Mouse (Mus musculus) heart, adult 2 months (tissue): ENCODE measurements around the gene Apoe. TPM values are rescaled to one million over a fixed set of nuclear protein-coding genes. Genes with fewer than 3 reads are reported as not detected.

Experiments
- DNase-seq, 2 experiments: peaks; one replicate each; pipeline ENCODE4 v3.0.0; 2021
- H3K27ac ChIP-seq: fragments of 200-600 bp; 2 replicates; pipeline ENCODE4 v1.8.1; 2022
- H3K27me3 ChIP-seq: fragments of 200-500 bp; 2 replicates; pipeline ENCODE4 v1.6.1; 2012; ENCODE audit warnings: mild to moderate bottlenecking, low read length, inconsistent platforms, mixed read lengths; ENCODE audit not compliant: control insufficient read depth, insufficient read depth
- H3K36me3 ChIP-seq: fragments of 200-500 bp; 2 replicates; pipeline ENCODE4 v1.6.1; 2012; ENCODE audit warnings: low read length, inconsistent platforms; ENCODE audit not compliant: control insufficient read depth, insufficient read depth
- H3K4me1 ChIP-seq: fragments of 200-500 bp; 2 replicates; pipeline ENCODE4 v1.6.1; 2011; ENCODE audit warnings: low read length; ENCODE audit not compliant: control insufficient read depth, insufficient read depth
- H3K4me3 ChIP-seq: fragments of 200-600 bp; 2 replicates; pipeline ENCODE4 v1.8.1; 2022
- H3K79me2 ChIP-seq: fragments of 200-500 bp; replicated peaks from 2 replicates; pipeline ENCODE4 v1.6.1; 2012; ENCODE audit warnings: mild to moderate bottlenecking, inconsistent platforms, low read length, moderate library complexity, mixed read lengths; ENCODE audit not compliant: control insufficient read depth, insufficient read depth
- H3K9ac ChIP-seq: fragments of 200-500 bp; 2 replicates; pipeline ENCODE4 v1.6.1; 2012; ENCODE audit warnings: low read depth, mild to moderate bottlenecking, control low read depth, inconsistent platforms, low read length, mixed read lengths
- CTCF ChIP-seq: fragments of 200-600 bp; IDR thresholded peaks from 2 replicates; pipeline ENCODE4 v1.8.1; 2022; ENCODE audit warnings: antibody characterized with exemption, mild to moderate bottlenecking, moderate library complexity
- EP300 ChIP-seq: fragments of 200-500 bp; IDR thresholded peaks from 2 replicates; pipeline ENCODE4 v1.6.1; 2011; ENCODE audit warnings: low read depth, low read length, control low read depth; ENCODE audit not compliant: insufficient read depth
- POLR2A ChIP-seq: fragments of 200-500 bp; IDR thresholded peaks from 2 replicates; pipeline ENCODE4 v1.6.1; 2011; ENCODE audit warnings: mild to moderate bottlenecking, low read depth, low read length, control low read depth; ENCODE audit not compliant: insufficient read depth
- WGBS: fragments of 180-500 bp; shearing (Covaris S2); methylation state at CpG from one replicate; pipeline ENCODE4 v1.1.7; 2018; 5-methylcytosine and 5-hydroxymethylcytosine counted together
- intact Hi-C: fragments of 180-260 bp; cut with DNase I; formaldehyde crosslinking; loops from one replicate; pipeline ENCODE4 v1.15.1; 2025
- polyA plus RNA-seq: library from polyadenylated mRNA; depleted of rRNA; stranded (reverse); fragments of >200 nt; gene quantifications from 2 replicates; pipeline ENCODE4 v1.2.3, GENCODE M21; 2012
- total RNA-seq, 2 experiments: library from RNA; stranded (reverse); gene quantifications; 2 replicates each; pipeline ENCODE4 v1.2.3; 2021

Gene Apoe
- total and polyA plus RNA-seq, 3 experiments, result 278 to 519 (median 293) TPM

- Histone ChIP-seq H3K4me1 (peaks cover 20% of the 10 kb centered on the region), H3K4me3 (peak overlapping the region; percentile 43), H3K36me3 (no peaks in the 10 kb centered on the region; the same call in 1 of the 2 replicates), H3K27me3 (no peaks in the 10 kb centered on the region), H3K27ac (peak overlapping the region; percentile 68), H3K79me2 (no peaks in the 10 kb centered on the region), H3K9ac (peak overlapping the region; percentile 49)
- WGBS, result 9% methylated on average over 28 of the region's 28 CpGs
- TF ChIP-seq POLR2A, result 0 out of 2 replicates have a peak, but pooled peaks have one; percentile 8
- TF ChIP-seq EP300, result no peak
- peak; percentile 50 for TF ChIP-seq CTCF
- DNase-seq, result peak; percentile 30 to 39
- intact Hi-C loops, result no loop called here
These were observed 760 bp downstream of the Apoe start for GRCm38 (mm10) chr7:19697949-19698906.

- intact Hi-C loops, result no loop called here
- no peak for TF ChIP-seq CTCF
- no peak for TF ChIP-seq POLR2A
- no peak for TF ChIP-seq EP300
- H3K4me1 ChIP-seq, result peaks cover 16% of the 10 kb centered on the region
- no peak overlapping the region for H3K9ac ChIP-seq
- H3K79me2 ChIP-seq, result no peaks in the 10 kb centered on the region
- H3K27me3 ChIP-seq, result no peaks in the 10 kb centered on the region
- no peak for DNase-seq
- no peaks in the 10 kb centered on the region; the same call in 1 of the 2 replicates for H3K36me3 ChIP-seq
- H3K4me3 ChIP-seq, result no peak overlapping the region
- H3K27ac ChIP-seq, result no peak overlapping the region
- WGBS, result 90% methylated on average over 34 of the region's 34 CpGs
These were observed 2.6 kb downstream of the Apoe start for GRCm38 (mm10) chr7:19696336-19696873.

- intact Hi-C loops, result no loop called here
- no peaks in the 10 kb centered on the region for H3K36me3 ChIP-seq
- no peak overlapping the region for H3K4me3 ChIP-seq
- WGBS, result 82% methylated on average over 6 of the region's 6 CpGs
- TF ChIP-seq CTCF (no peak), POLR2A (no peak), EP300 (no peak)
- no peak for DNase-seq
- H3K27me3 ChIP-seq, result no peaks in the 10 kb centered on the region
- H3K27ac ChIP-seq, result no peak overlapping the region
- no peaks in the 10 kb centered on the region for H3K79me2 ChIP-seq
- no peak overlapping the region for H3K9ac ChIP-seq
- H3K4me1 ChIP-seq, result peaks cover 15% of the 10 kb centered on the region
These were observed 3.1 kb downstream of the Apoe start for GRCm38 (mm10) chr7:19695881-19696280.

- intact Hi-C loops, result no loop called here
- Histone ChIP-seq H3K9ac (no peak overlapping the region), H3K79me2 (no peaks in the 10 kb centered on the region), H3K27ac (peak overlapping the region; percentile 39), H3K4me3 (no peak overlapping the region), H3K36me3 (no peaks in the 10 kb centered on the region), H3K27me3 (no peaks in the 10 kb centered on the region), H3K4me1 (peaks cover 11% of the 10 kb centered on the region)
- 26% methylated on average over 8 of the region's 8 CpGs for WGBS
- no peak for DNase-seq
- no peak for TF ChIP-seq EP300
- TF ChIP-seq POLR2A, result 0 out of 2 replicates have a peak, but pooled peaks have one; percentile 14
These were observed 3.8 kb downstream of the Apoe start for GRCm38 (mm10) chr7:19695213-19695594.

GRCm38 (mm10) chr7:19694336-19695212 is 4.4 kb downstream of the Apoe start:
- Histone ChIP-seq H3K36me3 (no peaks in the 10 kb centered on the region), H3K4me3 (no peak overlapping the region), H3K9ac (no peak overlapping the region), H3K79me2 (no peaks in the 10 kb centered on the region), H3K27ac (peak overlapping the region; percentile 39), H3K27me3 (no peaks in the 10 kb centered on the region), H3K4me1 (peaks cover 8% of the 10 kb centered on the region)
- WGBS, result 67% methylated on average over 10 of the region's 10 CpGs
- intact Hi-C loops, result no loop called here
- TF ChIP-seq EP300, result no peak
- no peak for TF ChIP-seq CTCF
- TF ChIP-seq POLR2A, result no peak
- peak in 1 of 2 experiments; percentile 33 for DNase-seq
